Mouse (Mus musculus) G1E-ER4 (cell line): ENCODE data around the gene Otub2. TPM values are rescaled to one million over a fixed set of nuclear protein-coding genes. Genes with fewer than 3 reads are reported as not detected.

Experiments
- GATA1 ChIP-seq: IDR thresholded peaks from one replicate; pipeline ENCODE4 v1.8.0; 2012; ENCODE audit warnings: low read length, inconsistent platforms
- polyA plus RNA-seq: library from polyadenylated mRNA; stranded (reverse); fragments of >175 nt; gene quantifications from 2 replicates; pipeline ENCODE4 v1.2.3, GENCODE M21; 2012

Otub2 gene
- polyA plus RNA-seq = 2.7 and 3.7 TPM in 2 replicates

GRCm38 (mm10) chr12:103388505-103389347 is at the start of gene Otub2:
TSS of gene Otub2 (plus strand) at chr12:103388682.
- TF ChIP-seq GATA1 = no peak

- no peak for TF ChIP-seq GATA1
Measured at GRCm38 (mm10) chr12:103341212-103341611, 47.3 kb upstream of the Otub2 start.

- no peak for TF ChIP-seq GATA1
Measured at GRCm38 (mm10) chr12:103343456-103343855, 45.0 kb upstream of the Otub2 start.

- no peak for TF ChIP-seq GATA1
Measured at GRCm38 (mm10) chr12:103344934-103345333, 43.5 kb upstream of the Otub2 start.

GRCm38 (mm10) chr12:103346945-103347344 is 41.5 kb upstream of the Otub2 start:
- no peak for TF ChIP-seq GATA1

- TF ChIP-seq GATA1 = no peak
Measured at GRCm38 (mm10) chr12:103347406-103347805, 41.1 kb upstream of the Otub2 start.

- TF ChIP-seq GATA1 = no peak
Measured at GRCm38 (mm10) chr12:103348506-103348905, 40.0 kb upstream of the Otub2 start.

GRCm38 (mm10) chr12:103352735-103353134 is 35.7 kb upstream of the Otub2 start:
- no peak for TF ChIP-seq GATA1

- no peak for TF ChIP-seq GATA1
Measured at GRCm38 (mm10) chr12:103353538-103353937, 34.9 kb upstream of the Otub2 start.

GRCm38 (mm10) chr12:103355746-103356414 is 32.6 kb upstream of the Otub2 start, which contains the start of gene Asb2:
TSS of gene Asb2 (minus strand) at chr12:103356001.
- TF ChIP-seq GATA1 = no peak

- TF ChIP-seq GATA1 = no peak
Measured at GRCm38 (mm10) chr12:103356415-103356748, 32.1 kb upstream of the Otub2 start.

GRCm38 (mm10) chr12:103358216-103358615 is 30.3 kb upstream of the Otub2 start:
- TF ChIP-seq GATA1 = no peak

GRCm38 (mm10) chr12:103358951-103359801 is 29.3 kb upstream of the Otub2 start:
- TF ChIP-seq GATA1 = no peak

- no peak for TF ChIP-seq GATA1
Measured at GRCm38 (mm10) chr12:103360812-103361211, 27.7 kb upstream of the Otub2 start.

- no peak for TF ChIP-seq GATA1
Measured at GRCm38 (mm10) chr12:103361539-103362307, 26.8 kb upstream of the Otub2 start.
